Mouse (Mus musculus) kidney, postnatal 4 days (tissue): ENCODE measurements around the gene Wwc1.

ENCODE experiments used
- DNase-seq, 2 experiments: peaks; one replicate each; pipeline ENCODE4 v3.0.0; 2021; ENCODE audit warnings: mixed read lengths in 2 of 2

The Wwc1 gene

GRCm38 (mm10) chr11:35972270-35972931 lies 7.9 kb downstream of the Wwc1 start:
- no peak for DNase-seq

DNA sequence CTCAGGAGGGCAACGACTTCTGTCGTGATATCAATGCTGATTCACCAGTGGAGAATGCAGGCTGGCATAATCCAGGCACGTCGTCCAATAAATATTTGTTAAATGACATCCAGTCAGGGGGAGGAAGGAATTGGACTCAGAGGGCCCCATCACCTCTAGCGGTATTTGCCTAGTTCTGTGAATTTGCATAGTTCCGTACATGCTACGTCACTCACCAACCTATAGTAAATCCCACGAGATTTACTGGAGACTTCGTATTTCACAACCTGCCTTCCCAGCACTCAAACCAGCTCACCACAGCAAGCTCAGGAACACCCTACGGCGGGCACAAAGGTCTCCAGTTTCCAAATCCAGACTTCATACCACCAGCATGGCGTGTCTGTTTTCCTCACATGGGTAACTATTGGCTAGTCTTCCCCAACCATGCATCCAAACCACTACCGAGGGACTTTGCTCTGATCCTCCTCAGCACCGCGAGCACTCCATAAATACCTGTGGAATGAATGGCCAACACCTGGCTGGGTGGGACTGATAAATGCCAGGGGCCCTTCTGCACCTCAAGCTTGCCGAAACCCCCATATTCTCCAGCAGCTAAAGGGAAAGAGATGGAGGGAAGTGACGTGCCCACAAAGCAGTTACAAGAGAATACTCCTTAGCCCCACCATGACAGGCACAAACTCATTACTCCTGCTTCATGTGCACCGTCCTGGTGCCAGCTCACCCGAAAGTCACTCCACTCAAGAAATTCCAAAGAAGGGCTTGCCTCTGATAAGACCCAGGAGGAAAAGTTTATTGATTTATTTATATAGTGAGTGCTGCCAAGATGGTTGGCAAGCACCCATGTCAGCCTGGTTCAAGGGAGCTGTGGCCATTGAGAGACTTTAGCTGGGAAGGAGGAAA lies 9.3 kb downstream of the Wwc1 start:
- no peak for DNase-seq

GRCm38 (mm10) chr11:35968291-35968690 lies 12.0 kb downstream of the Wwc1 start:
- DNase-seq: no peak

GRCm38 (mm10) chr11:35963981-35964549 lies 16.3 kb downstream of the Wwc1 start:
- no peak for DNase-seq

DNA sequence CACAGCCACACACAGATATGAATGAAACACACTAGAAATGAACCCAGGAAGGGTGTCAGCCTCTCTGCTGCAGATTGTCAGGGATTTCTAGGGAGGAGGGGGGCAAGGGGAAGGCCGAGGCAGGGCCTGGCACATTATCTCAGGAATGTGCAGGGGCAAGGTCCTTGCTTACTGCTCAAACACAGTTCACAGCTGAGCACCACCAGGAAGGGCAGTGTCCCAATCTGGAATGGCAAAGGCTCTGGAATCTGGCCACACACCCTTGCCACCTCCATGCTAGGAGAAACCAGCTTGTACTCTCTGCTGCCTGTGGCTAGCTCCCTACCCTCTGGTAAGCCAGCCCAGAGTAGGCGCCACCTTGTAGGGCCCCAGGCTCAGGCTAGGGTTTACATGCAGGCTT lies 16.8 kb downstream of the Wwc1 start:
- DNase-seq: no peak

DNA sequence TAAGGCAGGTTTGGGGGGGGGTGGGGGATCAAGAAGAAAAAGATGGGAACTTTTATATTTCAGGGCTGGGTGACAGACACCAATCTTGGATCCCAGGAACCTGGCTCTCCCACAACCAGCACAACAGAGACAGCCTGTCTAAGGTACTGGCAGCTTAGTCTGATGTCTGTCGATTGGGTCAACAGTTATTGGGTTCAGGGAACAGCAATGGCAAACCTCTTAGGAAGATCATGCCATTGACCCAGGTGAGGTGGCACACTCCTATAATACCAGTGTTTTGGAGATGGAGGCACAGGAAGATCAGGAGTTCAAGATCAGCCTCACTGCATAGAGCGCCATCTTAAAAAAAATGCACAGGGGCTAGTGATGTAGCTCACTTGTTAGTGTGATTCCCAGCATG lies 17.9 kb downstream of the Wwc1 start:
- DNase-seq: no peak

DNA sequence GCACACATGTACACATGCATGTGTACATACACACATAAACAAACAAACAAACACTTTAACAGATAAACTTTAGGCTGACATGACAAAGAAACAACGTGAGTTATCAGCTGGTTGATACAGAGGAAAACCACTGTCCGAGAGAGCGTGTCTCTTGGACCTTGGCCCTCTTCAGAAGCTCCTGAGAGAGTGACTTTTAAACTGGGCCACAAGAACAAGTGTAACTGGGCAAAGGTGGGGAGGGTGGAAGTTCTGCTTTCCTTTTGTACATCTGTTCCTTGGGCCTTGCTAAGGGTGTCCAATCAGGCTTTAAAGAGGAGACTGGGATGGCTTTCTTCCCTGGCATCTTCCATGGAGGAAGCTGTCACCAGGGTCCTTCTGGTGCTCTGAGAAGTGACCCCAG lies 21.1 kb downstream of the Wwc1 start:
- DNase-seq: no peak

DNA sequence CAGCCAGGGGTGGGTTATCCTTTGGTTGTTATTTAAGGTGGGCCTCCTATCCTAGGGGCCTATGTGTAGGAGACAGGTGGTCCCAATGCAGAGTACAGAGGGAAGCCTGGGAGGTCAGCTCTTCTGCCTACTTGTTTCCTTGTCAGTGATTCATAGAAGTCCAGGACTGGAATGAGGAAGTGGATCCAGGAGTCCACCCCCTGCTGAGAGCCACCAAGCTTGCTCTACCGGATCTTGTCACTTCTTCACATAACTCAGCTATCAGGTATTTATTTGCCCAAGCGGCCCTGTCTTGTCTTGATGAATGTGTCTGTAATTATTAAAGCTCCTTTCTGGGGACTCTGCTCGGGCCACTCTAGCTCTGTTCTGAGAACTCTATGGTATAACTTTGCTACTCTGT lies 24.8 kb downstream of the Wwc1 start:
- DNase-seq: peak; percentile 61 to 76

- DNase-seq: no peak
Observed at GRCm38 (mm10) chr11:35953179-35953578, 27.1 kb downstream of the Wwc1 start.

DNA sequence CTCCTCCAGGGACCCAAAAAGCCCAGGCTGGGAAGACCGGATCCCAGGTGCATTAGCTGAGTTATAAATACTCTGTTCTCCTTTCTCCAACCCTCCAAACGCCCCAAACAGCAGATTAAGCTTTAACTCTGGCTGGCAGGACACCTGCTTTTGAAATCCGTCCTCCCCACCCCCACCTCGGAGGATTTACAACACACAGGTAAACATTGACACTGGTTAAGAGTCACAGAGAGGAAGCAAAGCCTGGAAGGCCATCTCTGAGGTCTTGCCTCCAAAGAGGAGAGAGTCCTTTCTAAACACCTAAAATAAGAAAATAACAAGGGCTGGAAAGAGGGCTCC lies 28.6 kb downstream of the Wwc1 start:
- peak; percentile 55 to 74 for DNase-seq

GRCm38 (mm10) chr11:35951058-35951726 lies 29.1 kb downstream of the Wwc1 start:
- DNase-seq: no peak

GRCm38 (mm10) chr11:35950466-35950865 lies 29.9 kb downstream of the Wwc1 start:
- no peak for DNase-seq

DNA sequence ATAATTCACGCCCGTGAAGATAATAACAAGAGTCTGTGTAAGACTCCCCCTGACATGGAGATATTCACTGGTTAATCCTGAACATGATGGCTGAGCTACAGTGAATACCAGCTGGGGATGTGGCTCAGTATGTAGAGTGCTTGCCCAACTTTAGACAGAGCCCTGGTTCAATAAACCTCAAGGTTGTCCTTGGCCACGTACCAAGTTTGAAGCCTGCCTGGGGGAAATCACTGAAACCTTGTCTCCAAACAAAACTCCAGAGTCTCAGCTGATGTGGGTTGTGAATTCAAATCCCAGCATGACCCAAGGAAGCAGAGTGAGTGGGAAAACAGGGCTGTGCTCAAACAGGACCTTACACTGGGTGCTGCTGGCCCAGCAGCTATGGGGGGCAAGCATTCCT lies 30.3 kb downstream of the Wwc1 start:
- no peak for DNase-seq

GRCm38 (mm10) chr11:35948457-35948881 lies 31.9 kb downstream of the Wwc1 start:
- peak; percentile 38 to 57 for DNase-seq

DNA sequence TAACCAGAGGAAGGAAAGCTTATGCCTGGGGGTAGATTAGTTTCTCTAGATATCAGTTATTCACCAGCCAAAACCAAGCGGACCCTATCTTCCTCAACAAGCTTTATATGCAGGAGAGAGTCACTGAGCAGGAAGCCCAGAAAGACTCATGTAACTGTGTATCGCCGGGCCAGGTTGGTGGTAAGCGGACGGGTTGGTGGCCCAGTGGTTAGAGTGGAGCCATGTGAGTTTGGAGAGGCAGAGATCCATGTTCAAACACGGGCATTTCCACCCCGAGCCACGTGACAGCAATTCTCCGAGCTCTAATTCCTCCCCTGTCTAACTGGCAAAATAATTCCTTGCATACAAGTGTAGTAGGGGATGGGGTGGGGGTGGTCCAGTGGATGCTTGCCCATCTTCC lies 32.4 kb downstream of the Wwc1 start:
- DNase-seq: no peak

- DNase-seq: no peak
Observed at GRCm38 (mm10) chr11:35945187-35945586, 35.1 kb downstream of the Wwc1 start.

DNA sequence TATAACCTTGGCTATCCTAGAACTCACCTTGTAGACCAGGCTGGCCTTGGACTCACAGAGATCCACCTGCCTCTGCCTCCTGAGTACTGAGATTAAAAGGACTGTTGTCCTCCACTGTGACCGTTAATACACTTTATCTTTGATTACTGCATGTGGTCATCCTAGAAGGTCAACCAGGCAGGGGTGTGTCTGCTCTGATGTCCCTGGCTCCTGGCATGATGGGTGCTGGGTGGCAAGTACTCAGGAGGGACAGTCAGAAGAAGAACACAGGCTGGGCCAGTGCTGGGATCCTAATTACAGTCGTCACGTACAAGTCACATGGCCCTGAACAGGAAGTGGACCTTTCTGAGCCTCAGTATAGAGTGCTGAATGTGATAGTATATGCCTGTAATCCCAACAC lies 38.7 kb downstream of the Wwc1 start:
- no peak for DNase-seq

- no peak for DNase-seq
Observed at GRCm38 (mm10) chr11:35941064-35941463, 39.3 kb downstream of the Wwc1 start.

- DNase-seq: peak; percentile 44 to 59
Observed at GRCm38 (mm10) chr11:35938790-35939385, 41.4 kb downstream of the Wwc1 start.

- no peak for DNase-seq
Observed at GRCm38 (mm10) chr11:35935645-35936044, 44.7 kb downstream of the Wwc1 start.

DNA sequence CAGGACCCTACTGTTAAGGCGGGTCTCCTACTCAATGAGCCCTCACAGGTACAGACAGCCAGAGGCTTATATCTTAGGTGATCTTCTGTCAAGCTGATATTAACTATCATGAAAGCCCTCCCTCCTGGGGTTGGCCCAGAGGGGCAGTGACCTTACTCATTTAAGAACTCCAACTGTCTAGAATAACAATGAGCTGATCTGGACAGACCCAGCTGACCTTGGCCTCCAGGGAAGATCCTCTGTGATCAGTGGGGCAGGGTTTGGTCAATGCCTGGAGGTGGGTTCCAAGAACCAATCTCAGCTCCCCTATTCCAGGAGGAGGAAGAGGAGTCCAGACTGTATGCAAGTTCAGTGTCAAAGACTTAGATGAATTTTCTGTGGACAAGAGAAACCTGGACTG lies 45.2 kb downstream of the Wwc1 start:
- DNase-seq: no peak

DNA sequence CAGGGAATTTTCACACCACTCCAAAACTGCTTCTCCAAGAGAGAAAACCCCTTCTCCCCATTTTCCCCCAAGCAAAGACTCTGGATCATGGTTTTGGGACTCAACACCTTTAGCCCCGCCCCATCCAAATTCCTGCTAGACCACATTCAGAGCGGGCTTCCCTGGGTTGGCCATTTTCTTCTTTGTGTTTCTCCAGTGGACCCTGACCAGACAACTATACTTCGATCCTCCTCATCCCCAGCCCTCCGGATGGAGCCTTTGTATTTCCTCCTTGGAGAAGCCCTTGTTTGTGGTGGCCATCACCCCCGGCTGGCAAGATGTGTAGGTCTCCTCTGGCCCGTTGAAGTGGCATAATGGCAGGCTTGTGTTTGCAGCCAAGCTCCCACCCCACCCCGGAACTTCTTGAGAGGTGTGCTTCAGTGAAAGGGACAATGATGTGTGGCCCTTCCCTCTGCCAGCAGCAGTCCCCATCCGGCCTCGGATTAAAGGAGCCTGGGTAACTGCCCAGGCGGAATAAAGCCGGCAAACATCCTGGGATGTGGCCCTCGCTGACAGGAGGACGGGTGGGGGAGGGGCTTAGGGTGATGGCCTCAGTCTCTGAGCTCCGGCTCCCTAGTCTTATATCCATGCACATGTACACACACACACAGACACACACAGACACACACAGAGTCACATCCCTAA lies 46.8 kb downstream of the Wwc1 start:
- peak; percentile 39 to 52 for DNase-seq
